Mouse (Mus musculus) limb, embryonic 14.5 days (tissue): Measurements from ENCODE around the gene Gm21976. TPM values are rescaled to one million over a fixed set of nuclear protein-coding genes. Genes with fewer than 3 reads are reported as not detected.
A peak's percentile ranks its signal among the peaks of the same experiment; 100 is the strongest.

Experiments used
- ATAC-seq: fragments of 200-750 bp; cut with Nextera tagmentation; 2 replicates; pipeline ENCODE4 v1.8.0; 2017; ENCODE audit warnings: low read depth, moderate number of reproducible peaks, moderate TSS enrichment; ENCODE audit not compliant: low FRiP score
- DNase-seq: peaks from one replicate; pipeline ENCODE4 v3.0.0-alpha.2; 2015; ENCODE audit warnings: low spot score
- H3K27ac ChIP-seq: fragments of 300-500 bp; sonication (generic); replicated peaks from 2 replicates; pipeline ENCODE4 v1.5.1; 2014; ENCODE audit warnings: low read depth, mild to moderate bottlenecking, low read length, moderate library complexity, mixed read lengths
- H3K27me3 ChIP-seq: fragments of 300-500 bp; sonication (generic); 2 replicates; pipeline ENCODE4 v1.6.1; 2014; ENCODE audit warnings: low read length, mixed read lengths; ENCODE audit not compliant: control insufficient read depth, insufficient read depth
- H3K36me3 ChIP-seq: fragments of 300-500 bp; sonication (generic); 2 replicates; pipeline ENCODE4 v1.6.1; 2014; ENCODE audit warnings: mild to moderate bottlenecking, low read length, moderate library complexity, mixed read lengths; ENCODE audit not compliant: control insufficient read depth, insufficient read depth
- H3K4me1 ChIP-seq: fragments of 300-500 bp; sonication (generic); 2 replicates; pipeline ENCODE4 v1.6.1; 2014; ENCODE audit warnings: antibody characterized with exemption, low read length, mixed read lengths; ENCODE audit not compliant: control insufficient read depth, insufficient read depth
- H3K4me2 ChIP-seq: fragments of 300-500 bp; sonication (generic); replicated peaks from 2 replicates; pipeline ENCODE4 v1.6.1; 2014; ENCODE audit warnings: low read depth, mild to moderate bottlenecking, low read length, moderate library complexity; ENCODE audit not compliant: severe bottlenecking
- H3K4me3 ChIP-seq: fragments of 300-500 bp; sonication (generic); replicated peaks from 2 replicates; pipeline ENCODE4 v1.5.1; 2014; ENCODE audit warnings: low read length
- H3K9ac ChIP-seq: fragments of 300-500 bp; sonication (generic); 2 replicates; pipeline ENCODE4 v1.6.1; 2014; ENCODE audit warnings: mild to moderate bottlenecking, low read depth, low read length, moderate library complexity; ENCODE audit not compliant: severe bottlenecking
- H3K9me3 ChIP-seq: fragments of 300-500 bp; sonication (generic); 2 replicates; pipeline ENCODE4 v1.6.1; 2016; ENCODE audit warnings: low read length; ENCODE audit not compliant: control insufficient read depth
- POLR2A ChIP-seq: fragments of 200-500 bp; IDR thresholded peaks from 2 replicates; pipeline ENCODE4 v1.8.0; 2012; ENCODE audit warnings: inconsistent platforms, mild to moderate bottlenecking, moderate library complexity, borderline replicate concordance; ENCODE audit not compliant: insufficient read depth, insufficient read length; ENCODE audit errors: extremely low read depth
- WGBS: fragments of 180-500 bp; shearing (Covaris S2); extraction: QIAGEN DNeasy Blood & Tissue Kit; methylation state at CpG from one replicate; pipeline ENCODE4 v1.1.7; 2014; 5-methylcytosine and 5-hydroxymethylcytosine counted together
- polyA plus RNA-seq, 2 experiments: library from polyadenylated mRNA; depleted of rRNA in 1 of 2; stranded (reverse) in 1 of 2; unstranded in 1 of 2; fragments of >200 nt; fragmentation: Nextera tagmentation in 1 of 2; extraction: Ambion mirVana in 1 of 2; gene quantifications; 2 replicates each; pipeline versions ENCODE4 v1.2.1 to v1.2.3; 2012 to 2014

Gm21976 gene
- polyA plus RNA-seq (2012; rRNA removed) (not detected in 2 replicates), polyA plus RNA-seq (2014; fragmentation: Nextera tagmentation; extraction: Ambion mirVana) (not detected in 2 replicates)

GRCm38 (mm10) chr13:98279686-98280085, at the start of gene Gm21976:
Gm21976 (plus strand) TSS chr13:98279887.
- Histone ChIP-seq H3K4me1 (no peaks in the 10 kb centered on the region), H3K27ac (no peak within 1 kb of the TSS), H3K4me3 (no peak within 1 kb of the TSS), H3K27me3 (no peaks in the 10 kb centered on the region), H3K36me3 (peaks cover 2% of the 10 kb centered on the region), H3K9ac (no peak within 1 kb of the TSS), H3K4me2 (no peak within 1 kb of the TSS), H3K9me3 (no peaks in the 10 kb centered on the region)
- ATAC-seq: no peak
- TF ChIP-seq POLR2A: no peak
- WGBS: 69% methylated on average over 5 of the region's 5 CpGs
- no peak for DNase-seq

GRCm38 (mm10) chr13:98230511-98230910, 49.2 kb upstream of the Gm21976 start:
- Histone ChIP-seq H3K27ac (no peak overlapping the region), H3K9me3 (no peaks in the 10 kb centered on the region), H3K4me1 (no peaks in the 10 kb centered on the region), H3K4me3 (no peak overlapping the region), H3K36me3 (no peaks in the 10 kb centered on the region), H3K27me3 (no peaks in the 10 kb centered on the region), H3K9ac (no peak overlapping the region), H3K4me2 (no peak overlapping the region)
- DNase-seq (no peak), ATAC-seq (no peak)
- TF ChIP-seq POLR2A: no peak
- WGBS: 100% methylated on average over 1 of the region's 1 CpGs

GRCm38 (mm10) chr13:98235451-98235850, 44.2 kb upstream of the Gm21976 start:
- Histone ChIP-seq H3K9me3 (no peaks in the 10 kb centered on the region), H3K9ac (no peak overlapping the region), H3K4me2 (no peak overlapping the region), H3K4me3 (no peak overlapping the region), H3K27ac (no peak overlapping the region), H3K36me3 (no peaks in the 10 kb centered on the region), H3K4me1 (no peaks in the 10 kb centered on the region), H3K27me3 (no peaks in the 10 kb centered on the region)
- TF ChIP-seq POLR2A: no peak
- WGBS: 70% methylated on average over 6 of the region's 6 CpGs
- DNase-seq (no peak), ATAC-seq (no peak)

- no peak overlapping the region for H3K27ac ChIP-seq
- TF ChIP-seq POLR2A: no peak
- H3K9ac ChIP-seq: no peak overlapping the region
- no peaks in the 10 kb centered on the region for H3K9me3 ChIP-seq
- H3K4me3 ChIP-seq: no peak overlapping the region
- H3K36me3 ChIP-seq: no peaks in the 10 kb centered on the region
- DNase-seq (peak; percentile 83), ATAC-seq (no peak)
- no peaks in the 10 kb centered on the region for H3K27me3 ChIP-seq
- H3K4me2 ChIP-seq: no peak overlapping the region
- H3K4me1 ChIP-seq: no peaks in the 10 kb centered on the region
- WGBS: 22% methylated on average over 12 of the region's 12 CpGs
These were observed 39.6 kb upstream of the Gm21976 start for GRCm38 (mm10) chr13:98239978-98240641.

GRCm38 (mm10) chr13:98241531-98242282, 38.0 kb upstream of the Gm21976 start:
- H3K36me3 ChIP-seq: no peaks in the 10 kb centered on the region
- no peaks in the 10 kb centered on the region for H3K9me3 ChIP-seq
- ATAC-seq (no peak), DNase-seq (no peak)
- WGBS: 68% methylated on average over 9 of the region's 9 CpGs
- TF ChIP-seq POLR2A: no peak
- no peak overlapping the region for H3K4me2 ChIP-seq
- H3K27ac ChIP-seq: no peak overlapping the region
- no peak overlapping the region for H3K9ac ChIP-seq
- no peaks in the 10 kb centered on the region for H3K27me3 ChIP-seq
- H3K4me1 ChIP-seq: no peaks in the 10 kb centered on the region
- H3K4me3 ChIP-seq: no peak overlapping the region
